Mouse (Mus musculus) bone marrow, adult 2 months (tissue): Measurements from ENCODE around the gene Rae1. TPM values are rescaled to one million over a fixed set of nuclear protein-coding genes. Genes with fewer than 3 reads are reported as not detected.

Source experiments
- H3K27ac ChIP-seq: fragments of 200-500 bp; 2 replicates; pipeline ENCODE4 v1.5.1; 2012; ENCODE audit warnings: low read depth, mild to moderate bottlenecking, control low read depth, inconsistent platforms, low read length; ENCODE audit not compliant: control insufficient read depth, poor library complexity, insufficient read depth
- H3K4me1 ChIP-seq: fragments of 200-500 bp; 2 replicates; pipeline ENCODE4 v1.6.1; 2011; ENCODE audit warnings: low read length; ENCODE audit not compliant: control insufficient read depth, insufficient read depth
- H3K4me3 ChIP-seq: fragments of 200-500 bp; replicated peaks from 2 replicates; pipeline ENCODE3; 2011; ENCODE audit warnings: mild to moderate bottlenecking, low read depth, low read length, control low read depth; ENCODE audit not compliant: control insufficient read depth
- CTCF ChIP-seq: fragments of 200-500 bp; IDR thresholded peaks from 2 replicates; pipeline ENCODE4 v1.5.1; 2011; ENCODE audit warnings: low read length, control low read depth; ENCODE audit not compliant: control insufficient read depth, insufficient read depth
- POLR2A ChIP-seq: fragments of 200-500 bp; IDR thresholded peaks from 2 replicates; pipeline ENCODE4 v1.6.1; 2011; ENCODE audit warnings: low read depth, mild to moderate bottlenecking, control low read depth, low read length, borderline replicate concordance; ENCODE audit not compliant: control insufficient read depth
- WGBS: fragments of 180-500 bp; shearing (Covaris S2); methylation state at CpG from one replicate; pipeline ENCODE4 v1.1.7; 2018; 5-methylcytosine and 5-hydroxymethylcytosine counted together
- polyA plus RNA-seq: library from polyadenylated mRNA; stranded (reverse); fragments of >200 nt; gene quantifications from 2 replicates; pipeline ENCODE4 v1.2.4, GENCODE M21; 2011; ENCODE audit warnings: low replicate concordance; ENCODE audit not compliant: missing spikeins, insufficient read depth, insufficient read length

Rae1 gene
- polyA plus RNA-seq, 1 experiment: 61.5 TPM

- 68% methylated on average over 8 of the region's 8 CpGs for WGBS
- Histone ChIP-seq H3K4me3 (no peak overlapping the region), H3K4me1 (peaks cover 16% of the 10 kb centered on the region), H3K27ac (no peak overlapping the region)
- TF ChIP-seq CTCF (no peak), POLR2A (no peak)
Observed at GRCm38 (mm10) chr2:173050604-173051382, 50.9 kb downstream of the Rae1 start.

GRCm38 (mm10) chr2:173052881-173053280, 53.0 kb downstream of the Rae1 start:
- Histone ChIP-seq H3K4me3 (no peak overlapping the region), H3K4me1 (peaks cover 15% of the 10 kb centered on the region), H3K27ac (peak overlapping the region; percentile 62)
- 75% methylated on average over 8 of the region's 8 CpGs for WGBS
- TF ChIP-seq CTCF (no peak), POLR2A (no peak)

- WGBS: 29% methylated on average over 6 of the region's 6 CpGs
- no peak for TF ChIP-seq CTCF
- TF ChIP-seq POLR2A: no peak
- no peak overlapping the region for H3K4me3 ChIP-seq
- peaks cover 15% of the 10 kb centered on the region for H3K4me1 ChIP-seq
- H3K27ac ChIP-seq: no peak overlapping the region
Observed at GRCm38 (mm10) chr2:173053846-173054245, 53.9 kb downstream of the Rae1 start.

DNA sequence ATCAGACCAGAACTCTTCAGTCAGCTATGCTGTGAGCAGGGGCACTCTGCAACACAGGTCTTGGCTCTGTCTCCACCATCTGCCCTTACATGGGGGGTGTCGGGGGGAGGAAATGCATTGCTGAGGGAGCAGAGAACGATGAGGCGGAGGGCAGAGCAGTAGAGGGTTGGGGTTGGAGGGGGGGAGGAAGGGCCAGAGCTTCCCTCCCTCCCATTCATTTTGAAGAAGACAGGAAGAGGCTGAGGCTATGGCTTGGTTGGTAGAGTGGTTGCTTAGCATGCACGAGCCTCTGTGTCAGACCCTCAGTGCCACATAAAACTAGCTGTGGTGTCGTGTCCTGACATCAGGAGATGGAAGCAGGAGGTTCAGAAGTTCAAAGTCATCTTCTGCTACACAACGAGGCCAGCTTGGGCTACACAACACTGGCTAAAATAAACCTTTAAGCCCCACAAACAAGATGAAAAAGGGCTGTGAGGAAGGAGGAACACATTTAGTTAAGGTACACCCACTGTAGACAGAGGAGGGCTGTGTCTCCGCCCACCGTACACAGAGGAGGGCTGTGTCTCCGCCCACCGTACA, 56.5 kb downstream of the Rae1 start:
- WGBS: 25% methylated on average over 10 of the region's 10 CpGs
- H3K4me1 ChIP-seq: peaks cover 21% of the 10 kb centered on the region
- H3K4me3 ChIP-seq: no peak overlapping the region
- TF ChIP-seq POLR2A: no peak
- TF ChIP-seq CTCF: no peak
- H3K27ac ChIP-seq: no peak overlapping the region

GRCm38 (mm10) chr2:173056882-173057315, 57.0 kb downstream of the Rae1 start:
- Histone ChIP-seq H3K27ac (no peak overlapping the region), H3K4me3 (no peak overlapping the region), H3K4me1 (peaks cover 21% of the 10 kb centered on the region)
- TF ChIP-seq CTCF (no peak), POLR2A (no peak)
- 52% methylated on average over 11 of the region's 11 CpGs for WGBS

- H3K4me1 ChIP-seq: peaks cover 23% of the 10 kb centered on the region
- 63% methylated on average over 10 of the region's 10 CpGs for WGBS
- no peak overlapping the region for H3K27ac ChIP-seq
- no peak overlapping the region for H3K4me3 ChIP-seq
- TF ChIP-seq CTCF: no peak
- TF ChIP-seq POLR2A: no peak
Observed at GRCm38 (mm10) chr2:173057623-173058022, 57.7 kb downstream of the Rae1 start.

- no peak overlapping the region for H3K27ac ChIP-seq
- WGBS: 62% methylated on average over 11 of the region's 11 CpGs
- peaks cover 23% of the 10 kb centered on the region for H3K4me1 ChIP-seq
- TF ChIP-seq POLR2A (no peak), CTCF (no peak)
- no peak overlapping the region for H3K4me3 ChIP-seq
Observed at GRCm38 (mm10) chr2:173058263-173058662, 58.3 kb downstream of the Rae1 start.

DNA sequence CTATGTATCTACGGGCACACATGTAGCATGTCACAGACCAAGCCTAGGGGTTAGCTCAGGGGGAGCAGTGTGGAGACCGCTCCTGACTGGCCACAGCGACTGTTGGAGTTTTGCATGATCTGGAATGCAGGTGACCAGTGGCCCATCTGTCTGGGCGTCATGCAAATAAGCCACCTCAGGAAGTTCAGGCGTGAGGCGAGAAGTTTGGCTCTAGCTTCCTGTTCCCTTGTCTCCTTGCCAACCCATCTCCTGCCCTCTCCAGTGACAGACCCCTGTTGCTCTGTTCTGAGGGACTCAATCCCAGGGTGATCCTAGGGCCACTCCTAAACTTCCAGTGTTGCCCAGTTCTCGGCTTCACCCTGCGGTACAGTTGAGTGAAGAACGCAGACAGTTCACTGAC, 60.5 kb downstream of the Rae1 start:
- TF ChIP-seq CTCF (no peak), POLR2A (no peak)
- 49% methylated on average over 9 of the region's 9 CpGs for WGBS
- Histone ChIP-seq H3K4me3 (no peak overlapping the region), H3K27ac (peak overlapping the region; percentile 78), H3K4me1 (peaks cover 19% of the 10 kb centered on the region)
